ENCODE assay signal across 8 mouse cellular contexts in the genomic region with DNA sequence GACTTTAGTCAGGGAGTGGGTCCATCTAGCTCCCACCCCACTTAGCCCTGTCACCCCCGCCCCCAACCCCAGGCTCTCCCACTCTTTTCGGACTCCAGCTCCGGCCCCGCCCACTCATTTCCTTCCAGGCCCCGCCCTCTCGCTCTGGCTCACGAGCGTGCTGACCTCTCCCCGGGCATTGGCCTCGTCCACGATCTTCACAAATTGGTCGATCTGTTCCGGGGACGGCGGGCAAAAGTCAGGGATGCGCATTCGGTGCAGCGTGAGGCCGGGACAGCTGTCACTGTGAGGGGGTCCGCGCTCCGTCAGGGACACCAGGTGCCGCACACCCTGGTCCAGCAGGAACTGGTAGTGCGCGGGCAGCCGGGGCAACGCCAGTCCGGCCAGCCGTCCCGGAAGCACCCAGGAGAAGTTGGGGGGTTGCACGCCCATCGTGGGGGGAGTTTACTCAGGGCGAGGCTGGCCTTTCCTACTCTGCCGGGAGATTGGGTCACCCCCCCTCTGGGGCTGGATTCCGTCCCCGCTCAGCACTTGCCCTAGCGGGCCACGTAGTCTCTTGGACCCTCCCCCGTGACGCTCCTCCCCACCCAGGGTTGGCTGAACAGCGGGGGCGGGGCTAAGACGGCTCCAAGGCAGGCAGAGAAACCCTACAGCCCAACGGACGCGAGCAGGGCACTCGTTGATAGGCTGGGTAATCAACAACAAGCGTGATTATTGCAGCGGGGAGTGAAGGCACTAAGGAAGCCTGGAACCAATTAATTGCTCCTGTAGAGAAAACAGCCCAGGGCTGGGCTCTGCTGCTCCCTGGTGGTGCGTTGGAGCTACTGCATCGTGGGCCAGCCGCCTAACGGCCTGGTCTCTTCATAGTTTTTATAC. TPM values are rescaled to one million over a fixed set of nuclear protein-coding genes. Genes with fewer than 3 reads are reported as not detected.
DNase-seq lines count a peak whose midpoint lies in the region; ATAC-seq and TF ChIP-seq lines count a peak whose summit lies in the region.

A gene (minus strand): TSS at position 512 of the 876 bp plus-strand sequence.

- peak; percentile 95 for TF ChIP-seq CTCF in lung, postnatal 0 days (IDR thresholded peaks at IDR 0.05)

- H3K4me3 ChIP-seq in hindbrain, embryonic 10.5 days, result peak within 1 kb of the TSS; percentile 82
- H3K4me3 ChIP-seq in lung, postnatal 0 days (ENCODE audit: low read depth, low read length), result peak within 1 kb of the TSS; percentile 69

- H3K27ac ChIP-seq in hindbrain, embryonic 10.5 days, result peak within 1 kb of the TSS; percentile 92
- H3K27ac ChIP-seq in lung, postnatal 0 days (ENCODE audit: low read length), result peak within 1 kb of the TSS; percentile 95

- H3K9ac ChIP-seq in lung, postnatal 0 days (replicated peaks; ENCODE audit: low read depth), result peak within 1 kb of the TSS; percentile 65

- H3K36me3 ChIP-seq in hindbrain, embryonic 10.5 days, result no peaks in the 10 kb centered on the region
- H3K36me3 ChIP-seq in lung, postnatal 0 days (ENCODE audit: insufficient read depth, low read length), result no peaks in the 10 kb centered on the region

- peak; percentile 35; the same call in 1 of the 2 replicates for TF ChIP-seq EP300 in lung, postnatal 0 days (IDR thresholded peaks at IDR 0.05)

- ATAC-seq in frontal cortex, adult (ENCODE audit: low TSS enrichment), result peak; percentile 98
- peak; percentile 98 for ATAC-seq in lung, postnatal 0 days

- peak; percentile 98 for DNase-seq in MN1 (ENCODE audit: low spot score)
- DNase-seq in cerebellum, adult 9-10 months, result peak; percentile 98
- peak; percentile 96 for DNase-seq in hindbrain, embryonic 10.5 days (ENCODE audit: low spot score)
- peak; percentile 97 for DNase-seq in layer of hippocampus, adult 9-11 months
- peak; percentile 99 for DNase-seq in lung, postnatal 0 days (ENCODE audit: low spot score)
- DNase-seq in ovary, postnatal 14 days (ENCODE audit: low spot score), result peak; percentile 91
- peak; percentile 94 for DNase-seq in thymus, postnatal 14 days

- under 1% methylated on average over 53 of the region's 53 CpGs for WGBS in hindbrain, embryonic 10.5 days
- WGBS in lung, postnatal 0 days, result 1% methylated on average over 50 of the region's 53 CpGs

- no peaks in the 10 kb centered on the region for H3K27me3 ChIP-seq in hindbrain, embryonic 10.5 days (ENCODE audit: insufficient read depth, poor library complexity, severe bottlenecking)
- H3K27me3 ChIP-seq in lung, postnatal 0 days (replicated peaks; ENCODE audit: insufficient read depth, low read length), result no peaks in the 10 kb centered on the region

- peaks cover 15% of the 10 kb centered on the region; the same call in 1 of the 2 replicates for H3K4me1 ChIP-seq in hindbrain, embryonic 10.5 days (replicated peaks)
- no peaks in the 10 kb centered on the region for H3K4me1 ChIP-seq in lung, postnatal 0 days (ENCODE audit: insufficient read depth, low read depth, low read length)

- H3K4me2 ChIP-seq in lung, postnatal 0 days (replicated peaks; ENCODE audit: low read depth, low read length), result peak within 1 kb of the TSS; percentile 85

- no peaks in the 10 kb centered on the region for H3K9me3 ChIP-seq in hindbrain, embryonic 10.5 days
- no peaks in the 10 kb centered on the region for H3K9me3 ChIP-seq in lung, postnatal 0 days (ENCODE audit: low read length)

RNA-seq across cellular contexts. Expression of the gene that starts here (rescaled TPM):
- polyA plus RNA-seq in hindbrain, embryonic 10.5 days (2016; fragmentation: Nextera tagmentation; extraction: Ambion mirVana), result 8.4 and 10.2 TPM in 2 replicates
- 18.6 and 21.8 TPM in 2 replicates for polyA plus RNA-seq in lung, postnatal 0 days (2015; fragmentation: Nextera tagmentation; extraction: Ambion mirVana)

Comparison
In these comparisons a context has a peak if more than half of its experiments do, and no peak if none do; other contexts are left out.
1. Peak in every context shown above with its lines: DNase-seq, ATAC-seq, H3K4me3 ChIP-seq and H3K27ac ChIP-seq.